Mouse (Mus musculus) mesoderm, embryonic 11.5 days (tissue): ENCODE data around the gene 2310034G01Rik.

Experiments
- DNase-seq: peaks from one replicate; pipeline ENCODE4 v3.0.0-alpha.2; 2012; ENCODE audit warnings: low read depth, low spot score

The 2310034G01Rik gene

GRCm38 (mm10) chr19:46328081-46329030, 21.7 kb downstream of the 2310034G01Rik start, which contains the start of gene Fbxl15:
Gene Fbxl15 (plus strand): TSS chr19:46328184.
- peak; percentile 98 for DNase-seq

- DNase-seq, result no peak
These were observed 22.5 kb downstream of the 2310034G01Rik start for GRCm38 (mm10) chr19:46327531-46328064.

- DNase-seq, result peak; percentile 70
These were observed 23.3 kb downstream of the 2310034G01Rik start, which contains the start of gene Psd for GRCm38 (mm10) chr19:46326756-46327305. Gene Psd (minus strand): TSS chr19:46327156.

- DNase-seq, result no peak
These were observed 23.9 kb downstream of the 2310034G01Rik start for GRCm38 (mm10) chr19:46326019-46326755.

- DNase-seq, result no peak
These were observed 25.2 kb downstream of the 2310034G01Rik start for GRCm38 (mm10) chr19:46324918-46325317.

- DNase-seq, result no peak
These were observed 25.7 kb downstream of the 2310034G01Rik start for GRCm38 (mm10) chr19:46324366-46324765.

GRCm38 (mm10) chr19:46323716-46324115, 26.4 kb downstream of the 2310034G01Rik start:
- no peak for DNase-seq

GRCm38 (mm10) chr19:46322996-46323572, 27.0 kb downstream of the 2310034G01Rik start:
- DNase-seq, result no peak

GRCm38 (mm10) chr19:46322144-46322995, 27.7 kb downstream of the 2310034G01Rik start:
- DNase-seq, result no peak

GRCm38 (mm10) chr19:46321101-46321943, 28.8 kb downstream of the 2310034G01Rik start:
- DNase-seq, result peak; percentile 74

GRCm38 (mm10) chr19:46320076-46320785, 29.9 kb downstream of the 2310034G01Rik start:
- no peak for DNase-seq

- DNase-seq, result peak; percentile 59
These were observed 31.3 kb downstream of the 2310034G01Rik start for GRCm38 (mm10) chr19:46318586-46319378.

GRCm38 (mm10) chr19:46318031-46318471, 32.1 kb downstream of the 2310034G01Rik start:
- no peak for DNase-seq

GRCm38 (mm10) chr19:46317546-46317885, 32.6 kb downstream of the 2310034G01Rik start:
- no peak for DNase-seq

- DNase-seq, result no peak
These were observed 33.1 kb downstream of the 2310034G01Rik start for GRCm38 (mm10) chr19:46316846-46317545.

- DNase-seq, result no peak
These were observed 34.1 kb downstream of the 2310034G01Rik start for GRCm38 (mm10) chr19:46315752-46316610.
